Mouse (Mus musculus) ES-Bruce4 (cell line): ENCODE results near the gene Trit1.

Experiments used
- CTCF ChIP-seq: IDR thresholded peaks from one replicate; pipeline ENCODE4 v1.8.1; 2011; ENCODE audit warnings: low read depth, low read length
- EP300 ChIP-seq: IDR thresholded peaks from 2 replicates; pipeline ENCODE4 v1.6.1; 2011; ENCODE audit warnings: low read depth, low read length; ENCODE audit not compliant: insufficient read depth

GRCm38 (mm10) chr4:123080791-123081190 is 64.4 kb downstream of the Trit1 start:
- no peak for TF ChIP-seq EP300
- TF ChIP-seq CTCF = no peak
